Mouse (Mus musculus) midbrain, embryonic 15.5 days (tissue): ENCODE data around the gene Fam20b. TPM values are rescaled to one million over a fixed set of nuclear protein-coding genes. Genes with fewer than 3 reads are reported as not detected.

Experiments used
- ATAC-seq: fragments of 200-750 bp; cut with Nextera tagmentation; replicated peaks from 2 replicates; pipeline ENCODE4 v1.8.0; 2017; ENCODE audit warnings: moderate TSS enrichment
- H3K27ac ChIP-seq: fragments of 300-500 bp; sonication (generic); 2 replicates; pipeline ENCODE4 v1.5.1; 2015; ENCODE audit warnings: mild to moderate bottlenecking, inconsistent platforms
- H3K27me3 ChIP-seq: fragments of 300-500 bp; sonication (generic); replicated peaks from 2 replicates; pipeline ENCODE4 v1.6.1; 2015; ENCODE audit warnings: inconsistent platforms
- H3K36me3 ChIP-seq: fragments of 300-500 bp; sonication (generic); replicated peaks from 2 replicates; pipeline ENCODE4 v1.6.1; 2015; ENCODE audit warnings: inconsistent platforms
- H3K4me1 ChIP-seq: fragments of 300-500 bp; sonication (generic); 2 replicates; pipeline ENCODE4 v1.6.1; 2015; ENCODE audit warnings: inconsistent platforms
- H3K4me2 ChIP-seq: fragments of 300-500 bp; sonication (generic); 2 replicates; pipeline ENCODE4 v1.6.1; 2015; ENCODE audit warnings: inconsistent platforms, mild to moderate bottlenecking, moderate library complexity
- H3K4me3 ChIP-seq: fragments of 300-500 bp; sonication (generic); 2 replicates; pipeline ENCODE4 v1.5.1; 2015; ENCODE audit warnings: mild to moderate bottlenecking, inconsistent platforms
- H3K9ac ChIP-seq: fragments of 300-500 bp; sonication (generic); 2 replicates; pipeline ENCODE4 v1.6.1; 2015; ENCODE audit warnings: mild to moderate bottlenecking, inconsistent platforms
- H3K9me3 ChIP-seq: fragments of 300-500 bp; sonication (generic); 2 replicates; pipeline ENCODE4 v1.6.1; 2016; ENCODE audit warnings: inconsistent platforms
- WGBS: fragments of 180-500 bp; shearing (Covaris S2); methylation state at CpG from one replicate; pipeline ENCODE4 v1.1.7; 2015; ENCODE audit warnings: mixed read lengths; 5-methylcytosine and 5-hydroxymethylcytosine counted together
- polyA plus RNA-seq: library from polyadenylated mRNA; unstranded; fragments of >200 nt; fragmentation: Nextera tagmentation; extraction: Ambion mirVana; gene quantifications from 2 replicates; pipeline ENCODE4 v1.2.1, GENCODE M21; 2015

The Fam20b gene
- polyA plus RNA-seq, 1 experiment from 2014 or later: 34.7 TPM

GRCm38 (mm10) chr1:156641808-156642207, 77.1 kb downstream of the Fam20b start:
- peaks cover 18% of the 10 kb centered on the region for H3K4me1 ChIP-seq
- no peaks in the 10 kb centered on the region for H3K9me3 ChIP-seq
- 0 out of 2 replicates have a peak, but pooled peaks cover 11% of the 10 kb centered on the region for H3K36me3 ChIP-seq
- no peak for ATAC-seq
- no peak overlapping the region for H3K4me2 ChIP-seq
- no peaks in the 10 kb centered on the region for H3K27me3 ChIP-seq
- WGBS: 93% methylated on average over 10 of the region's 10 CpGs
- no peak overlapping the region for H3K9ac ChIP-seq
- no peak overlapping the region for H3K4me3 ChIP-seq
- H3K27ac ChIP-seq: no peak overlapping the region

GRCm38 (mm10) chr1:156640577-156640976, 78.3 kb downstream of the Fam20b start:
- Histone ChIP-seq H3K9ac (no peak overlapping the region), H3K4me2 (no peak overlapping the region)
- ATAC-seq: peak; percentile 43

GRCm38 (mm10) chr1:156639455-156639854, 79.4 kb downstream of the Fam20b start:
- H3K27ac ChIP-seq: no peak overlapping the region
- WGBS: 85% methylated on average over 5 of the region's 5 CpGs
- H3K4me1 ChIP-seq: peaks cover 11% of the 10 kb centered on the region
- peaks cover 18% of the 10 kb centered on the region for H3K36me3 ChIP-seq
- H3K4me3 ChIP-seq: no peak overlapping the region
- no peak overlapping the region for H3K9ac ChIP-seq
- H3K4me2 ChIP-seq: no peak overlapping the region
- H3K27me3 ChIP-seq: no peaks in the 10 kb centered on the region
- H3K9me3 ChIP-seq: no peaks in the 10 kb centered on the region
- ATAC-seq: no peak

More at GRCm38 (mm10) chr1:156640577-156640976, 78.3 kb downstream of the Fam20b start:
- Histone ChIP-seq H3K27me3 (no peaks in the 10 kb centered on the region), H3K4me3 (no peak overlapping the region), H3K9me3 (no peaks in the 10 kb centered on the region), H3K27ac (no peak overlapping the region), H3K36me3 (0 out of 2 replicates have a peak, but pooled peaks cover 11% of the 10 kb centered on the region), H3K4me1 (peaks cover 18% of the 10 kb centered on the region)
- WGBS: 64% methylated on average over 4 of the region's 4 CpGs

- H3K4me2 ChIP-seq: no peak overlapping the region
- WGBS: 85% methylated on average over 2 of the region's 2 CpGs
- no peaks in the 10 kb centered on the region for H3K9me3 ChIP-seq
- no peaks in the 10 kb centered on the region for H3K27me3 ChIP-seq
- no peak overlapping the region for H3K27ac ChIP-seq
- H3K36me3 ChIP-seq: peaks cover 20% of the 10 kb centered on the region
- no peak overlapping the region for H3K4me3 ChIP-seq
- H3K9ac ChIP-seq: no peak overlapping the region
- ATAC-seq: no peak
- no peaks in the 10 kb centered on the region for H3K4me1 ChIP-seq
These were observed 83.7 kb downstream of the Fam20b start for GRCm38 (mm10) chr1:156635148-156635547.

GRCm38 (mm10) chr1:156633095-156633494, 85.8 kb downstream of the Fam20b start:
- H3K4me2 ChIP-seq: no peak overlapping the region
- peak; percentile 58; the same call in 1 of the 2 replicates for ATAC-seq
- no peak overlapping the region for H3K4me3 ChIP-seq
- H3K9ac ChIP-seq: no peak overlapping the region
- H3K36me3 ChIP-seq: peaks cover 24% of the 10 kb centered on the region
- no peaks in the 10 kb centered on the region for H3K27me3 ChIP-seq
- 83% methylated on average over 10 of the region's 10 CpGs for WGBS
- H3K27ac ChIP-seq: no peak overlapping the region
- no peaks in the 10 kb centered on the region for H3K4me1 ChIP-seq
- H3K9me3 ChIP-seq: no peaks in the 10 kb centered on the region

- Histone ChIP-seq H3K27ac (no peak overlapping the region), H3K9ac (no peak overlapping the region), H3K27me3 (no peaks in the 10 kb centered on the region), H3K4me2 (no peak overlapping the region), H3K36me3 (peaks cover 23% of the 10 kb centered on the region), H3K4me1 (no peaks in the 10 kb centered on the region), H3K9me3 (no peaks in the 10 kb centered on the region), H3K4me3 (no peak overlapping the region)
- ATAC-seq: no peak
These were observed 87.9 kb downstream of the Fam20b start for GRCm38 (mm10) chr1:156630965-156631364.

GRCm38 (mm10) chr1:156629984-156630383, 88.9 kb downstream of the Fam20b start:
- Histone ChIP-seq H3K27ac (no peak overlapping the region), H3K4me1 (no peaks in the 10 kb centered on the region), H3K36me3 (peaks cover 22% of the 10 kb centered on the region), H3K4me3 (no peak overlapping the region), H3K27me3 (no peaks in the 10 kb centered on the region), H3K9me3 (no peaks in the 10 kb centered on the region), H3K4me2 (no peak overlapping the region), H3K9ac (no peak overlapping the region)
- 93% methylated on average over 8 of the region's 8 CpGs for WGBS
- no peak for ATAC-seq

Other genes with a start within 250 kb of the Fam20b start
- 9.1 and 9.2 TPM in 2 replicates for gene Soat1, start 244.8 kb downstream of the Fam20b start, polyA plus RNA-seq
- gene Gm10031, start 195.1 kb downstream of the Fam20b start, polyA plus RNA-seq: 0.38 and 0.45 TPM in 2 replicates
- 6.8 TPM in 2 replicates for gene Abl2, start 160.3 kb downstream of the Fam20b start, polyA plus RNA-seq
- 2.5 and 4.3 TPM in 2 replicates for gene Tor3a, start 44.7 kb downstream of the Fam20b start, polyA plus RNA-seq
- gene Angptl1, start 119.5 kb upstream of the Fam20b start, polyA plus RNA-seq: 0.64 and 1.1 TPM in 2 replicates
- 87.9 and 104 TPM in 2 replicates for gene Ralgps2, start 220.5 kb upstream of the Fam20b start, polyA plus RNA-seq